Mouse (Mus musculus) hindbrain, embryonic 12.5 days (tissue): ENCODE measurements around the gene Nr1h2. TPM values are rescaled to one million over a fixed set of nuclear protein-coding genes. Genes with fewer than 3 reads are reported as not detected.

Source experiments
- ATAC-seq: fragments of 200-750 bp; cut with Nextera tagmentation; 2 replicates; pipeline ENCODE4 v1.8.0; 2017; ENCODE audit warnings: moderate TSS enrichment; ENCODE audit not compliant: low FRiP score
- H3K27ac ChIP-seq: fragments of 300-500 bp; sonication (generic); 2 replicates; pipeline ENCODE4 v1.5.1; 2016; ENCODE audit warnings: mild to moderate bottlenecking
- H3K27me3 ChIP-seq: fragments of 300-500 bp; sonication (generic); 2 replicates; pipeline ENCODE4 v1.6.1; 2016; ENCODE audit warnings: mild to moderate bottlenecking
- H3K36me3 ChIP-seq: fragments of 300-500 bp; sonication (generic); 2 replicates; pipeline ENCODE4 v1.6.1; 2016; ENCODE audit warnings: mild to moderate bottlenecking
- H3K4me1 ChIP-seq: fragments of 300-500 bp; sonication (generic); 2 replicates; pipeline ENCODE4 v1.6.1; 2016
- H3K4me2 ChIP-seq: fragments of 300-500 bp; sonication (generic); replicated peaks from 2 replicates; pipeline ENCODE4 v1.6.1; 2016; ENCODE audit warnings: mild to moderate bottlenecking
- H3K4me3 ChIP-seq: fragments of 300-500 bp; sonication (generic); 2 replicates; pipeline ENCODE4 v1.5.1; 2016; ENCODE audit warnings: mild to moderate bottlenecking
- H3K9ac ChIP-seq: fragments of 300-500 bp; sonication (generic); 2 replicates; pipeline ENCODE4 v1.6.1; 2016; ENCODE audit warnings: mild to moderate bottlenecking, moderate library complexity
- H3K9me3 ChIP-seq: fragments of 300-500 bp; sonication (generic); replicated peaks from 2 replicates; pipeline ENCODE4 v1.6.1; 2016; ENCODE audit warnings: mild to moderate bottlenecking
- WGBS: fragments of 180-500 bp; shearing (Covaris S2); methylation state at CpG from one replicate; pipeline ENCODE4 v1.1.7; 2016; 5-methylcytosine and 5-hydroxymethylcytosine counted together
- polyA plus RNA-seq: library from polyadenylated mRNA; unstranded; fragments of >200 nt; fragmentation: Nextera tagmentation; extraction: Ambion mirVana; gene quantifications from 2 replicates; pipeline ENCODE4 v1.2.1, GENCODE M21; 2016

Nr1h2 gene
- polyA plus RNA-seq, 1 experiment from 2014 or later = 71.5 TPM

- Histone ChIP-seq H3K36me3 (no peaks in the 10 kb centered on the region), H3K27me3 (peaks cover 37% of the 10 kb centered on the region), H3K9me3 (no peaks in the 10 kb centered on the region), H3K27ac (no peak overlapping the region), H3K9ac (peak overlapping the region; percentile 27; the same call in 1 of the 2 replicates), H3K4me1 (peaks cover 57% of the 10 kb centered on the region), H3K4me2 (peak overlapping the region; percentile 98), H3K4me3 (peak overlapping the region; percentile 35)
- 2% methylated on average over 15 of the region's 15 CpGs for WGBS
- ATAC-seq = no peak
These were observed 39.3 kb upstream of the Nr1h2 start for GRCm38 (mm10) chr7:44593051-44593450.

GRCm38 (mm10) chr7:44591348-44592116, 37.8 kb upstream of the Nr1h2 start:
- Histone ChIP-seq H3K4me3 (peak overlapping the region; percentile 73), H3K36me3 (no peaks in the 10 kb centered on the region), H3K4me1 (peaks cover 65% of the 10 kb centered on the region), H3K27me3 (peaks cover 48% of the 10 kb centered on the region), H3K9me3 (no peaks in the 10 kb centered on the region), H3K9ac (peak overlapping the region; percentile 81), H3K27ac (no peak overlapping the region), H3K4me2 (peak overlapping the region; percentile 98)
- under 1% methylated on average over 60 of the region's 60 CpGs for WGBS
- no peak for ATAC-seq

- H3K9me3 ChIP-seq = no peaks in the 10 kb centered on the region
- peaks cover 65% of the 10 kb centered on the region for H3K4me1 ChIP-seq
- H3K4me3 ChIP-seq = peak within 1 kb of the TSS; percentile 73
- H3K36me3 ChIP-seq = no peaks in the 10 kb centered on the region
- peak; percentile 91 for ATAC-seq
- under 1% methylated on average over 80 of the region's 80 CpGs for WGBS
- peak within 1 kb of the TSS; percentile 98 for H3K4me2 ChIP-seq
- peak within 1 kb of the TSS; percentile 79 for H3K27ac ChIP-seq
- peak within 1 kb of the TSS; percentile 81 for H3K9ac ChIP-seq
- H3K27me3 ChIP-seq = peaks cover 49% of the 10 kb centered on the region
These were observed 36.9 kb upstream of the Nr1h2 start, which contains the start of gene Kcnc3 for GRCm38 (mm10) chr7:44590402-44591347. Kcnc3 (plus strand) TSS chr7:44590664.

- Histone ChIP-seq H3K27me3 (peaks cover 57% of the 10 kb centered on the region), H3K9me3 (no peaks in the 10 kb centered on the region), H3K36me3 (no peaks in the 10 kb centered on the region), H3K4me3 (peak overlapping the region; percentile 73), H3K4me2 (peak overlapping the region; percentile 98), H3K4me1 (peaks cover 65% of the 10 kb centered on the region), H3K9ac (peak overlapping the region; percentile 18; the same call in 1 of the 2 replicates), H3K27ac (peak overlapping the region; percentile 57)
- 3% methylated on average over 13 of the region's 13 CpGs for WGBS
- ATAC-seq = no peak
These were observed 36.2 kb upstream of the Nr1h2 start for GRCm38 (mm10) chr7:44589946-44590345.

GRCm38 (mm10) chr7:44589149-44589548, 35.4 kb upstream of the Nr1h2 start:
- peak overlapping the region; percentile 57 for H3K27ac ChIP-seq
- H3K4me1 ChIP-seq = peaks cover 60% of the 10 kb centered on the region
- peak overlapping the region; percentile 65 for H3K9ac ChIP-seq
- no peaks in the 10 kb centered on the region for H3K36me3 ChIP-seq
- peak; percentile 14; the same call in 1 of the 2 replicates for ATAC-seq
- WGBS = under 1% methylated on average over 32 of the region's 33 CpGs
- H3K9me3 ChIP-seq = no peaks in the 10 kb centered on the region
- H3K4me3 ChIP-seq = peak overlapping the region; percentile 73
- peaks cover 58% of the 10 kb centered on the region for H3K27me3 ChIP-seq
- peak overlapping the region; percentile 98 for H3K4me2 ChIP-seq

- peaks cover 54% of the 10 kb centered on the region for H3K27me3 ChIP-seq
- 0 out of 2 replicates have a peak overlapping the region, but pooled peaks have one; percentile 57 for H3K27ac ChIP-seq
- ATAC-seq = no peak
- no peaks in the 10 kb centered on the region for H3K9me3 ChIP-seq
- peak overlapping the region; percentile 98 for H3K4me2 ChIP-seq
- 10% methylated on average over 12 of the region's 12 CpGs for WGBS
- H3K36me3 ChIP-seq = no peaks in the 10 kb centered on the region
- H3K4me1 ChIP-seq = peaks cover 53% of the 10 kb centered on the region
- H3K4me3 ChIP-seq = peak overlapping the region; percentile 73
- H3K9ac ChIP-seq = peak overlapping the region; percentile 65
These were observed 34.6 kb upstream of the Nr1h2 start for GRCm38 (mm10) chr7:44588338-44588737.

GRCm38 (mm10) chr7:44587676-44588075, 33.9 kb upstream of the Nr1h2 start:
- ATAC-seq = no peak
- H3K27ac ChIP-seq = no peak overlapping the region
- H3K4me3 ChIP-seq = peak overlapping the region; percentile 35; the same call in 1 of the 2 replicates
- 36% methylated on average over 6 of the region's 6 CpGs for WGBS
- H3K9me3 ChIP-seq = no peaks in the 10 kb centered on the region
- H3K4me1 ChIP-seq = peaks cover 46% of the 10 kb centered on the region
- no peaks in the 10 kb centered on the region for H3K36me3 ChIP-seq
- H3K9ac ChIP-seq = no peak overlapping the region; the same call in 1 of the 2 replicates
- H3K4me2 ChIP-seq = peak overlapping the region; percentile 98
- peaks cover 47% of the 10 kb centered on the region for H3K27me3 ChIP-seq

GRCm38 (mm10) chr7:44586930-44587329, 33.2 kb upstream of the Nr1h2 start:
- H3K4me2 ChIP-seq = peak overlapping the region; percentile 98
- peak overlapping the region; percentile 47 for H3K9ac ChIP-seq
- peaks cover 39% of the 10 kb centered on the region for H3K4me1 ChIP-seq
- WGBS = under 1% methylated on average over 18 of the region's 18 CpGs
- H3K4me3 ChIP-seq = peak overlapping the region; percentile 35
- H3K36me3 ChIP-seq = no peaks in the 10 kb centered on the region
- H3K9me3 ChIP-seq = no peaks in the 10 kb centered on the region
- peaks cover 40% of the 10 kb centered on the region for H3K27me3 ChIP-seq
- ATAC-seq = peak; percentile 24; the same call in 1 of the 2 replicates
- H3K27ac ChIP-seq = no peak overlapping the region

- Histone ChIP-seq H3K4me2 (peak overlapping the region; percentile 98), H3K27ac (no peak overlapping the region), H3K4me1 (peaks cover 35% of the 10 kb centered on the region), H3K4me3 (peak overlapping the region; percentile 35), H3K36me3 (no peaks in the 10 kb centered on the region), H3K9me3 (no peaks in the 10 kb centered on the region), H3K27me3 (peaks cover 35% of the 10 kb centered on the region), H3K9ac (peak overlapping the region; percentile 49; the same call in 1 of the 2 replicates)
- no peak for ATAC-seq
- WGBS = 8% methylated on average over 19 of the region's 19 CpGs
These were observed 32.8 kb upstream of the Nr1h2 start for GRCm38 (mm10) chr7:44586518-44586917.

- H3K4me1 ChIP-seq = peaks cover 29% of the 10 kb centered on the region
- peaks cover 33% of the 10 kb centered on the region for H3K27me3 ChIP-seq
- H3K4me2 ChIP-seq = no peak overlapping the region
- WGBS = 96% methylated on average over 6 of the region's 6 CpGs
- no peaks in the 10 kb centered on the region for H3K36me3 ChIP-seq
- no peaks in the 10 kb centered on the region for H3K9me3 ChIP-seq
- ATAC-seq = no peak
- H3K27ac ChIP-seq = no peak overlapping the region
- H3K9ac ChIP-seq = no peak overlapping the region
- no peak overlapping the region for H3K4me3 ChIP-seq
These were observed 31.9 kb upstream of the Nr1h2 start for GRCm38 (mm10) chr7:44585606-44586005.

- H3K27me3 ChIP-seq = peaks cover 33% of the 10 kb centered on the region
- H3K4me3 ChIP-seq = no peak overlapping the region
- ATAC-seq = no peak
- H3K4me1 ChIP-seq = peaks cover 25% of the 10 kb centered on the region
- H3K4me2 ChIP-seq = no peak overlapping the region
- no peak overlapping the region for H3K27ac ChIP-seq
- WGBS = 86% methylated on average over 6 of the region's 6 CpGs
- no peaks in the 10 kb centered on the region for H3K36me3 ChIP-seq
- no peak overlapping the region for H3K9ac ChIP-seq
- no peaks in the 10 kb centered on the region for H3K9me3 ChIP-seq
These were observed 31.2 kb upstream of the Nr1h2 start for GRCm38 (mm10) chr7:44584921-44585320.
